Mouse (Mus musculus) embryo, embryonic 9.5 days (tissue): Measurements from ENCODE around the gene Gm42791.

Experiments
- DNase-seq: peaks from one replicate; pipeline ENCODE4 v3.0.0-alpha.2; 2017; ENCODE audit errors: extremely low spot score

The Gm42791 gene

DNA sequence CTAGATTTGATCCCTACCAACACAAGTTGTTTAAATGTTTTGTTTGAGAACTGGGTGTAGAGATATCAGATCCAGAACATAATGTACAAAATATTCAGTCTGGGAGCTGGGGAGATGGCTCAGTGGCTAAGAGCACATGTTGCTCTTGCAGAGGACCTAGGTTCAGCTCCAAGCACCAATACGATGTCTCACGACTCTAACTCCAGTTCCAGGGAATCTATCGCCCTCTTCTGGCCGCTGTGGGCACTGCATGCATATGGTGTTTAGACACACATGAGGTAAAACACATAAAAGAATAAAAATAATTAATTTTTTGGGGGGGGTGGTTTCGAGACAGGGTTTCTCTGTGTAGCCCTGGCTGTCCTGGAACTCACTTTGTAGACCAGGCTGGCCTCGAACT, 42.5 kb downstream of the Gm42791 start:
- no peak for DNase-seq

DNA sequence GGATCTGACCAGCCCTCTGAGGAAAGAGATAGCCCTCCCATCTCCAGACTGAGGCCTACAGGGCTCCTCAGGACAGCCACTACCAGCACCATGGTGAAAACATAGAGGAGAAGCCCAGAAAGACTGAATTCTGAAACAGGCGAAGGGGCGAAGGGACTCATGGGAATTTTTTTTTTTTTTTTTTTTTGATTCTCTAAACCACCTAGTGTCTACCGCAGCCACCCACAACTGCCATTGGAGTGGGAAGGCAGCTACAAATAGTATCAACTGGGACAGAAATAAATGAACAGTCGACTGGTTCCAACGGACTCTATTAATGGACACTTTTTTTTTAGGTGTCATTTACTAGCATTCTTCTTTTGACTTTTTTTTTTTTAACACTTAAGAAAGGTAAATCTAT, 43.6 kb downstream of the Gm42791 start:
- no peak for DNase-seq

DNA sequence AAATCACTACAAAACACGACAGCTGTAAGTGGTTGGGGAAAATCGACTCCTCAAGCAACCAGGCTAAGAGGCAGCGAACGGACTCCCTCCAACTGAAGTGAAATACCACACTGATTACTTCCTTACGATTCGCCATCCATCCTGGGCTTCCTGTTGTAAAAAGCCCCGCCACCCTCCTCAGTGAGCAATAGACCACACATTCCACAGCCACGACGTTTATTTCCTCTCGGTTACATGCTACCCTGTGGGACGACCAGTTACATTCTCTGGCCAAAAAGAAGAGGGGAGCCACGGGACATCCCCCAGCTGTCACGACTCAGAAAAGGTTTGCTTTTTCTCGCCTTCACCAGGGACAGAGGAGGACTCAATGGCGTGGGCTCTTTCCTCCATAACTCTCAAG, 44.9 kb downstream of the Gm42791 start:
- DNase-seq: no peak

GRCm38 (mm10) chr5:148948577-148948976, 46.4 kb downstream of the Gm42791 start:
- no peak for DNase-seq

GRCm38 (mm10) chr5:148947412-148947811, 47.5 kb downstream of the Gm42791 start:
- DNase-seq: no peak

- DNase-seq: no peak
Observed at GRCm38 (mm10) chr5:148946787-148947186, 48.2 kb downstream of the Gm42791 start.

DNA sequence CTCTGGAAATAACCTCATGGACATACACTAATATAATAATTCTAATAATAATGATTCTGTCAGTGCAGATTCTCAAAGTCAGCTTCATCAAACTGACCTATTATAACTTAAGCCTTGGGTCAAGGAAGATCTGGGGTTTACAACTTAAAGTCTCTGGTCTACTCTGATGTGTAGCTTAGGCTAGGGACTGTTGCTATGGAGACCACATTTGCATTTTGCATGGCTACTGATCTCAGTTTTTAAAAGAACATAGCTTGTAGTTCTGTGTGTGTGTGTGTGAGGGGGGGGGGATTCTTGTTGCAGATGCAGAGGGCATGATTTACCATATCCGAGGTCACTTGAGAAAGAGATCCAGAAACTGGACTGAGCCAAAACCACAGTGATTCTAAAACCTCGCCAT, 49.2 kb downstream of the Gm42791 start:
- no peak for DNase-seq

DNA sequence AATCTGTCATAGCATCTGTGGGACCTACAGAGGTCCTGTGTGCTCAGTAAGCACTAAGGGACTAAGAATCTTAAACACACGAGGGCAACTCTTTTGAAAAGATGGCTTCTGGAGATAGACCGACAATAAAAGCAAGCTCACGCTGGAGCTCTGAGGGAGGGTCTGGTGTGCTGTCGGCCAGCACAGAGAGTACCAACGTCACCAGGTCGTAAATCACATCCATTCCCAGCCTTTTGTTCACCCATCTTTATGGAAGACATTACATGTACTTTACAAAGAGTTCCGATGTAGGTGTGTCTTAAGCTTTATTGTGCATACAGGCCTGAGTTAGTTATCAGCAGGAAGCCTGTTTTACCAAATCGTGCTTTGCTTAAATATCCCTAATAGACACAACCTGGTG, 50.9 kb downstream of the Gm42791 start:
- no peak for DNase-seq

- no peak for DNase-seq
Observed at GRCm38 (mm10) chr5:148943444-148943843, 51.5 kb downstream of the Gm42791 start.

- DNase-seq: no peak
Observed at GRCm38 (mm10) chr5:148942957-148943356, 52.0 kb downstream of the Gm42791 start.

DNA sequence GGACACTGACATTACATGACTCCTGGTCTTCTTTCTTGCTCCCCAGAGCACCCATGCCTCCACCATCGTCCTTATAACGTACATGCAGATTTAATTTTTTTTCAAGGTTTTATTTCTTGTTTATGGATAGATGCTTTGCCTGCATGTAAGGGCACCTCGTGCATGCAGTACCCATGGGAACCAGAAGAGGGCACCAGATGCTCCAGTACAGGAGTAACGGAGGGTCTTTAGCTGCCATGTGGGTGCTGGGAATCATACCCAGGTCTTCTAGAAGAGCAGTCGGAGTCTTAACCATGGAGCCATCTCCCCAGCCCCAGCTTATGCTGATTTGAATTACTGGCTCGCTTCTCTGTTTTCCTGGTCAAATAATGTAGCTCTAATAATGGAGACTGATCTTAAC, 52.6 kb downstream of the Gm42791 start:
- DNase-seq: no peak

GRCm38 (mm10) chr5:148941867-148942266, 53.1 kb downstream of the Gm42791 start:
- DNase-seq: no peak

GRCm38 (mm10) chr5:148939948-148940382, 55.0 kb downstream of the Gm42791 start:
- DNase-seq: no peak

DNA sequence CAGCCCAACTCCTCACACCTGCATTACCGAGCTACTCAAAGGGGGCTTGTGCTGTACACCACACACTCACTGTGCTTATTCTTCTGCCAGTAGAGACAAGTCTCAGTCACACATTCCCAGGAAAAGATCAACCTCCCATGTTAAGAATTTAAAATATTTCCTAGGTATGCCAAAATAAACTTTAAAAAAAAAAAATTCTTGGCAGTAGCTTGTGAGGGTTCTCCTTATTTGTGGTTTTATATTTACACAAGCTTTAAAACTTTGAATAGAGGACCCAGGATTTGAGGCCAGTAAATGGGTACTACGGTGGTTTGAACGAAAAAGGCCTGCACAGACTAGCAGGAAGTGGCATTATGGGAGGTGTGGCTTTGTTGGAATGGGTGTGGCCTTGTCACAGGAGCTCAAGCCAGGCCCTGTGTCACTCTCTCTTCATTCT, 58.4 kb downstream of the Gm42791 start:
- DNase-seq: no peak

- no peak for DNase-seq
Observed at GRCm38 (mm10) chr5:148935871-148936270, 59.1 kb downstream of the Gm42791 start.

DNA sequence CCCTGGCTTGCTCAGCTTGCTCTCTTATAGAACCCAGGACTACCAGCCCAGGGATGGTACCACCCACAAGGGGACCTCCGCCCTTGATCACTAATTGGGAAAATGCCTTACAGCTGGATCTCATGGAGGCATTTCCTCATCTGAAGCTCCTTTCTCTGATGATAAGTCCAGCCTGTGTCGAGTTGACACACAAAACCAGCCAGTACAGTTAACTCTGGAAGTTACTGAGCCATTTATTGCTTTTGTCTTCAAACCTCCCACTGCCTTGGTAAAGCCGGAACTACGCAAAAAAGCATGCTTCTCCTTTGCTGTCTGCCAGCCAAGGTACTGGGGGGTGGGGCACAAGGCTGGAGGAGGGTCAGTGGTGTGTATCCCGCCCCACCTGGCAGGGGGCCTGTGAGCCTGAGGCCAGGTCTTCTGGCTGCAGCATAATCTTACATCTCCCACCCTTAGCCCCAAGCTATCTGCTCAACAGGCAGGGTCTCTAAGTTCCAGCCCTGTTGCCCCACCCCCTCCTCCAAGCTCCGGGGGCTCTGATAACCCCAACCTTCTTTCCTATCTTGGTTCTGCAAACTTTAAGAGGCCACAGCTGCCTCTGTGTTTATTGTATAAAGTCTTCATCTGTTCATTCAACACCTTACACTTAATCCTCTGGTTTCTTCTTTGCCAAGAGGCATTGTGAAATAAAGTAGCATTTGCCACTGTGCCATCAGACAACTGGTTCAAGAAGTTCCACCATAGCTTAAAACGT, 59.7 kb downstream of the Gm42791 start:
- no peak for DNase-seq

DNA sequence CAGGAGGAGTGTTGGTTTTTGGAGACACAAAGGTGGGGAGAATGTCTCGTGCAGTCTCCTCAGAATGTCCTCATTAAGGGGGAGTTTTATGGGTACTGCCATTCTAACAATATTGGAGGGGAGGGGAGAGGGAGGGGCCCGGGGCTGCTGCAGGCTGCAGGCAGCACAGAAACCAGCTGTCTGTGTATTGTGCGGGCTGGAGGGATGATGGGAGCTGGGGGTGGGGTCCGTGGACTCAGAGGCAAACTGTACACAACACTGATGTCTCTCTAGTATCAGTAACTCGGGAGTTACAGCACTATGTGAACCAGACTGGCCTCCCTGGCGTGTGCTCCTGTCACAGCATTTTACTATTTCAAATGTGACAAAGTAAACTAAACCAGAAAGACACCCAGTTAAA, 60.5 kb downstream of the Gm42791 start:
- DNase-seq: no peak

- no peak for DNase-seq
Observed at GRCm38 (mm10) chr5:148933767-148934166, 61.2 kb downstream of the Gm42791 start.

DNA sequence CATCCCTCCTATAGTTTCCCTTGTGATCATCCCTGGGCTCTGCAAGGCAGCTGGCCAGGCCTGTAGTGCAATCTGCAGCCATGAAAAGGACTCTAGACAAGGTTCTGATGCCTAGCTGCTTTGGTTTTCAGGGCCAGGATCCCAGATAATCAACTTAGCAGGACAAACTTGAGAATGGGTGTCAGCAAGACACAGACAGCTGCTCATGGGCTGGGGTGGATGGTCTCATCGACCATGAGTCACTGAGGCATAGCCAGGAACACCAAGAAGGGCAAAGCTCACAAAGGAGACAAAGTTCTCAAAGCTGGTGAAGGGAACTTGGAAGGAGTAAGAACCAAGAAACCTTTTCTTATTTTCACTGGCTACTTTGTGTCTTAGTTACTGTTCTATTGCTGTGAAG, 63.6 kb downstream of the Gm42791 start:
- no peak for DNase-seq

GRCm38 (mm10) chr5:148929116-148929449, 65.9 kb downstream of the Gm42791 start, which contains the start of gene Katnal1:
Gene Katnal1 (minus strand): TSS chr5:148929320.
- DNase-seq: no peak

DNA sequence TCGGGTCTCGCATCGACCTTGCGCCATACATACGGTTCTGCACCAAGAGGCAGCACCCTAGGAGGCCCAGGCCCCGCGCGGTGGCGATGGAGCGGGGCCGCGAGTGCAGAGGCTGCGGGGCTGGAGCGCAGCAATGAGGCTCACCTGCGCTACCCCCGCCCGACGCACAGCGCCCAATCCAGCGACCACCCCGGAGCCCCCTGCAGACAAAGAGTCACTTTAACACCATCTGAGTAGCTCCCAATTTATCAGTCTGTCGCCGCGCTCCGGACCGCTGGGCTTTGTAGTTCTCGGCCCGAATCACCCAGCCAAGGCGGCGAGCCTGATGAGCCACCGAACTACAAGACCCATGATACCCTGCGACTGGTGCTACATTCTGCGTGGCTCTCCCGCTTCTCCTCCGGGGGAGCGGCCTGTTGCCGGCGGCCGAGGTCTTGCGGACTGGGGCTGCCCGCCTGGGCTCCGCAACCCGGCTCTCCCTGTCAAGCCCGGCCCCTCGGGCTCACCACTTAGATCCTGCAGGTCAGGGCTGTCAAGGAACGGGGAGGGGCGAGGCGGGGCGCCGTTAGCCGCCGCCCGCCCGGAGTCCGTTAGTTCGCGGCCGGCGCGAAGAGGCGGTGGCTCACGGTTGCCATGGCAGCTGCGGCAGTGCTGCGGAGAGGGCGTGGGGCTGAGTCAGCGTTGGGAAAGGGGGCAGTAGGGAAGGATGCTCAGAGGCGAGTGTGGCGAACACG, 66.4 kb downstream of the Gm42791 start:
- peak; percentile 95 for DNase-seq

- DNase-seq: peak; percentile 34
Observed at GRCm38 (mm10) chr5:148927717-148928223, 67.2 kb downstream of the Gm42791 start.

- no peak for DNase-seq
Observed at GRCm38 (mm10) chr5:148924586-148924985, 70.4 kb downstream of the Gm42791 start.
